Mouse (Mus musculus): ENCODE measurements around the gene Susd3. TPM values are rescaled to one million over a fixed set of nuclear protein-coding genes. Genes with fewer than 3 reads are reported as not detected.

Gene Susd3
- polyA plus RNA-seq, 1 experiment from 2014 or later, result 2.2 TPM

Other genes with a start within 250 kb of the Susd3 start
- gene Wnk2, start 100.7 kb downstream of the Susd3 start, polyA plus RNA-seq (2015; fragmentation: Nextera tagmentation; extraction: Ambion mirVana), result 0.85 and 0.98 TPM in 2 replicates
- 46.8 and 47.5 TPM in 2 replicates for gene Ninj1, start 61.2 kb downstream of the Susd3 start, polyA plus RNA-seq (2015; fragmentation: Nextera tagmentation; extraction: Ambion mirVana)
- 48.7 and 57.1 TPM in 2 replicates for gene Card19, start 32.7 kb downstream of the Susd3 start, polyA plus RNA-seq (2015; fragmentation: Nextera tagmentation; extraction: Ambion mirVana)
- 0.26 and 0.33 TPM in 2 replicates for gene Fgd3, start 71.6 kb upstream of the Susd3 start, polyA plus RNA-seq (2015; fragmentation: Nextera tagmentation; extraction: Ambion mirVana)
- gene Bicd2, start 92.9 kb upstream of the Susd3 start, polyA plus RNA-seq (2015; fragmentation: Nextera tagmentation; extraction: Ambion mirVana), result 31.2 and 32.1 TPM in 2 replicates
- 15.7 and 16.2 TPM in 2 replicates for gene Ippk, start 172.5 kb upstream of the Susd3 start, polyA plus RNA-seq (2015; fragmentation: Nextera tagmentation; extraction: Ambion mirVana)
- 1.2 and 1.9 TPM in 2 replicates for gene Tes3-ps, start 244.6 kb upstream of the Susd3 start, polyA plus RNA-seq (2015; fragmentation: Nextera tagmentation; extraction: Ambion mirVana)